Mouse (Mus musculus) hindbrain, embryonic 12.5 days (tissue): Measurements from ENCODE around the gene Htr6. TPM values are rescaled to one million over a fixed set of nuclear protein-coding genes. Genes with fewer than 3 reads are reported as not detected.

Source experiments
- ATAC-seq: fragments of 200-750 bp; cut with Nextera tagmentation; 2 replicates; pipeline ENCODE4 v1.8.0; 2017; ENCODE audit warnings: moderate TSS enrichment; ENCODE audit not compliant: low FRiP score
- H3K27ac ChIP-seq: fragments of 300-500 bp; sonication (generic); 2 replicates; pipeline ENCODE4 v1.5.1; 2016; ENCODE audit warnings: mild to moderate bottlenecking
- H3K27me3 ChIP-seq: fragments of 300-500 bp; sonication (generic); 2 replicates; pipeline ENCODE4 v1.6.1; 2016; ENCODE audit warnings: mild to moderate bottlenecking
- H3K36me3 ChIP-seq: fragments of 300-500 bp; sonication (generic); 2 replicates; pipeline ENCODE4 v1.6.1; 2016; ENCODE audit warnings: mild to moderate bottlenecking
- H3K4me1 ChIP-seq: fragments of 300-500 bp; sonication (generic); 2 replicates; pipeline ENCODE4 v1.6.1; 2016
- H3K4me2 ChIP-seq: fragments of 300-500 bp; sonication (generic); replicated peaks from 2 replicates; pipeline ENCODE4 v1.6.1; 2016; ENCODE audit warnings: mild to moderate bottlenecking
- H3K4me3 ChIP-seq: fragments of 300-500 bp; sonication (generic); 2 replicates; pipeline ENCODE4 v1.5.1; 2016; ENCODE audit warnings: mild to moderate bottlenecking
- H3K9ac ChIP-seq: fragments of 300-500 bp; sonication (generic); 2 replicates; pipeline ENCODE4 v1.6.1; 2016; ENCODE audit warnings: mild to moderate bottlenecking, moderate library complexity
- H3K9me3 ChIP-seq: fragments of 300-500 bp; sonication (generic); replicated peaks from 2 replicates; pipeline ENCODE4 v1.6.1; 2016; ENCODE audit warnings: mild to moderate bottlenecking
- WGBS: fragments of 180-500 bp; shearing (Covaris S2); methylation state at CpG from one replicate; pipeline ENCODE4 v1.1.7; 2016; 5-methylcytosine and 5-hydroxymethylcytosine counted together
- polyA plus RNA-seq: library from polyadenylated mRNA; unstranded; fragments of >200 nt; fragmentation: Nextera tagmentation; extraction: Ambion mirVana; gene quantifications from 2 replicates; pipeline ENCODE4 v1.2.1, GENCODE M21; 2016

Gene Htr6
- polyA plus RNA-seq, 1 experiment from 2014 or later, result not detected

DNA sequence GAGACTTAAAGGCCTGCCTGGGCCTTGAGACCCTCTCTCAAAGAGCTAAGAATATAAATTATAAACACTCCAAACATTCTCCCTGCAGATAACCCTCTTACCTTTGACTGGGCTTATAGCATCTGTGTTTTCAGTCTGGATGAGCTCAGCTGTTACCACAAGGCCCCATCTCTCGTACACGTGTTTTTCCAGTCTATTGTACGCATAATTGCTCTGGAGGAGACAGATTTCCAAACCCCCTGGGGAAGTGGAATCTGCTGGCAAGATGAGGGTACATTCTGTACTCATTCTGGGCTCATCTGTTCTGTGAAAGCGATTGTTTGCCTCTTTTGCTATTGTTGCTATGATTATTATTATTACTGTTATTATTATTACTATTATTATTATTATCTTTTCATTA is 56.4 kb downstream of the Htr6 start:
- H3K9me3 ChIP-seq, result no peaks in the 10 kb centered on the region
- H3K4me3 ChIP-seq, result no peak overlapping the region
- H3K4me2 ChIP-seq, result no peak overlapping the region
- peak overlapping the region; percentile 56; the same call in 1 of the 2 replicates for H3K27ac ChIP-seq
- H3K9ac ChIP-seq, result no peak overlapping the region
- H3K4me1 ChIP-seq, result no peaks in the 10 kb centered on the region
- WGBS, result 44% methylated on average over 4 of the region's 4 CpGs
- peak; percentile 58; the same call in 1 of the 2 replicates for ATAC-seq
- no peaks in the 10 kb centered on the region for H3K36me3 ChIP-seq
- H3K27me3 ChIP-seq, result no peaks in the 10 kb centered on the region

DNA sequence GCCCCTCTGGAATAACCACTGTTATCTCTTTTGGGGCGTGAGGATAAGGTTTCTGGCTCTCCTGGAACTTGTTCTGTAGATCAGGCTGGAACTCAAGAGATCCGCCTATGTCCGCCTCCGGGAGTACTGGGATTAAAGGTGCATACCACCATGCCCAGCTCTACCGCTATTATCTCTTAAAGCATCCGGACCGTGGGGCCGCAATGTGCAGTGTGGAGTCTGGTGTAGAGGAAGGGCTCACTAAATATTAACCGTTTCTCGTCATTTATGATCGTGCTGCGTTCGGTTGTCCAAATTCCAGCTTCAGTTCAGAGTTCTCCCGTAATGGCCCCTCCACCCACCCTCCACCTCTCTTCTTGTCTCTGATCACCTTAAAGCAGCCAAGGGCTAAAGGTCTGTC is 57.0 kb downstream of the Htr6 start:
- ATAC-seq, result no peak
- no peaks in the 10 kb centered on the region for H3K36me3 ChIP-seq
- WGBS, result 93% methylated on average over 14 of the region's 14 CpGs
- H3K27me3 ChIP-seq, result no peaks in the 10 kb centered on the region
- no peaks in the 10 kb centered on the region for H3K9me3 ChIP-seq
- no peak overlapping the region for H3K4me2 ChIP-seq
- H3K4me1 ChIP-seq, result no peaks in the 10 kb centered on the region
- no peak overlapping the region; the same call in 1 of the 2 replicates for H3K27ac ChIP-seq
- no peak overlapping the region for H3K4me3 ChIP-seq
- H3K9ac ChIP-seq, result no peak overlapping the region

DNA sequence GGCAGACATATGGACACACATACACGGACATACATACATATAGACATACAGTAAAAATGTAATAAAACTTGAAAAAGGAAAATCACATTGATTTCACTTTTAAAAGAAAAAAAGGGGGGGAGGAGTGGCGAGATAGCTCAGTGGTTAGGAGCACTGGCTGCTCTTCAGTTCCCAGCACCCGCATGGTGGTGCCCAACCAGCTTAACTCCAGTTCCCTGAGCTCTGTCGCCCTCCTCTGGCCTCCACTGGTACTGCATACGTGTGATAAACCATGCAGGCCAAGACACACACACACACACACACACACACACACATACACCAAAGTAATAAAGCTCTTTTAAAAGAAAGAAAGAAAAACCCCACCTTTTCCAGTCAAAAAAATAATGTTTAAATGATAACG is 60.6 kb downstream of the Htr6 start:
- Histone ChIP-seq H3K4me1 (no peaks in the 10 kb centered on the region), H3K9ac (no peak overlapping the region), H3K4me3 (no peak overlapping the region), H3K27ac (no peak overlapping the region), H3K27me3 (no peaks in the 10 kb centered on the region; the same call in 1 of the 2 replicates), H3K4me2 (no peak overlapping the region), H3K9me3 (no peaks in the 10 kb centered on the region), H3K36me3 (no peaks in the 10 kb centered on the region)
- no peak for ATAC-seq
- 81% methylated on average over 6 of the region's 6 CpGs for WGBS

DNA sequence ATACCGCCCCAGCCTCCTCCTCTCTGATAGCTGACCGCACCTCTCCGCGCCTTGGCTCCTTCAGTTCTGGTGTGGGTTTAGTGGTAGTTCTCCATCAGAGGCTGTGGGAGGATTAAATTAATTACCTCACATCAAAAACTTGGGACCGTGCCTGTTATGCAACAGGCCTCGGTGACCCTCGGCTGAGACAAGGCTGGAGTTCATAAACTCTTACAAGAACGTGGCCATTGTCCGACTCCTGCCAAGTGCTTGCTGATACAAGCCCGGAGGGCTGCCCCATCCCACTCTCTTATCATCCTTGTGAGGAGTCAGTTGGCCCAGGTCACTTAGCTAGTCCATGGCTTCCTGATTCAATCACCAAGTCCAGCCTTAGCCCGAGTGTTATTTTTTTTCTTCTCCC is 62.1 kb downstream of the Htr6 start:
- 88% methylated on average over 11 of the region's 11 CpGs for WGBS
- ATAC-seq, result no peak
- Histone ChIP-seq H3K27ac (no peak overlapping the region), H3K4me3 (no peak overlapping the region), H3K4me2 (no peak overlapping the region), H3K9ac (no peak overlapping the region), H3K27me3 (no peaks in the 10 kb centered on the region; the same call in 1 of the 2 replicates), H3K36me3 (no peaks in the 10 kb centered on the region), H3K9me3 (no peaks in the 10 kb centered on the region), H3K4me1 (peaks cover 2% of the 10 kb centered on the region)

DNA sequence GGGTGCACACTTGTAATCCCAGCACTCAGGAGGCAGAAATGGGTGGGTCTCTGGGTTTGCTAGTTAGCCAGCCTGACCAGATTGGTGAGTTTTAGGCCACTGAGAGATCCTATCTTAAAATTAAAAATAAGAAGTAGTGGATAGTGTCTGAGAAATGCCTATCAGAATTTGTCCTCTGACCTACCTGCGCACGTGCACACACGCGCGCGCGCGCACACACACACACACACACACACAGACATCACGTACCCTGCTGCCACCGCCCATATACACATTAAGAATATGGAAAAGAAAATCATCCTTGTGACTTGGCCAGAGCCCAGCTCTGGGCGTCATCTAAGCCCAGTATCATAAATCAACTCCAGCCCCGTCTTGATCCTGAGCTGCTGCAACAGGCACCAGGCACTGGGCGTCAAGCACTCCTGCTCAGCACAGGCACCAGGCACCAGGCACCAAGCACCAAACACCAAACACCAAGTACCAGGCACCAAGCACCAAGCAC is 64.1 kb downstream of the Htr6 start:
- H3K4me2 ChIP-seq, result no peak overlapping the region
- ATAC-seq, result no peak
- H3K4me3 ChIP-seq, result no peak overlapping the region
- no peaks in the 10 kb centered on the region for H3K36me3 ChIP-seq
- 92% methylated on average over 13 of the region's 13 CpGs for WGBS
- H3K27ac ChIP-seq, result no peak overlapping the region
- H3K9me3 ChIP-seq, result no peaks in the 10 kb centered on the region
- H3K4me1 ChIP-seq, result peaks cover 18% of the 10 kb centered on the region
- H3K9ac ChIP-seq, result no peak overlapping the region
- H3K27me3 ChIP-seq, result peaks cover 2% of the 10 kb centered on the region; the same call in 1 of the 2 replicates

Other genes with a start within 250 kb of the Htr6 start
- gene Pla2g5, start 212.1 kb downstream of the Htr6 start, polyA plus RNA-seq, result not detected in 2 replicates
- not detected in 2 replicates for gene Gm13030, start 201.6 kb downstream of the Htr6 start, polyA plus RNA-seq
- gene Pla2g2e, start 197.6 kb downstream of the Htr6 start, polyA plus RNA-seq, result not detected in 2 replicates
- 3.3 and 4.0 TPM in 2 replicates for gene Otud3, start 161.6 kb downstream of the Htr6 start, polyA plus RNA-seq
- gene Rnf186, start 108.5 kb downstream of the Htr6 start, polyA plus RNA-seq, result not detected in 2 replicates
- 1.1 and 1.4 TPM in 2 replicates for gene Tmco4, start 102.7 kb downstream of the Htr6 start, polyA plus RNA-seq
- gene Nbl1, start 17.4 kb upstream of the Htr6 start, polyA plus RNA-seq, result 54.8 and 56.1 TPM in 2 replicates
- gene Minos1, start 55.5 kb upstream of the Htr6 start, polyA plus RNA-seq, result 376 and 407 TPM in 2 replicates
- gene Capzb, start 117.3 kb upstream of the Htr6 start, polyA plus RNA-seq, result 335 and 369 TPM in 2 replicates
- gene Pqlc2, start 235.1 kb upstream of the Htr6 start, polyA plus RNA-seq, result 14.4 and 14.8 TPM in 2 replicates
- gene Akr7a5, start 235.2 kb upstream of the Htr6 start, polyA plus RNA-seq, result 70.0 and 76.2 TPM in 2 replicates